In the genomic region with DNA sequence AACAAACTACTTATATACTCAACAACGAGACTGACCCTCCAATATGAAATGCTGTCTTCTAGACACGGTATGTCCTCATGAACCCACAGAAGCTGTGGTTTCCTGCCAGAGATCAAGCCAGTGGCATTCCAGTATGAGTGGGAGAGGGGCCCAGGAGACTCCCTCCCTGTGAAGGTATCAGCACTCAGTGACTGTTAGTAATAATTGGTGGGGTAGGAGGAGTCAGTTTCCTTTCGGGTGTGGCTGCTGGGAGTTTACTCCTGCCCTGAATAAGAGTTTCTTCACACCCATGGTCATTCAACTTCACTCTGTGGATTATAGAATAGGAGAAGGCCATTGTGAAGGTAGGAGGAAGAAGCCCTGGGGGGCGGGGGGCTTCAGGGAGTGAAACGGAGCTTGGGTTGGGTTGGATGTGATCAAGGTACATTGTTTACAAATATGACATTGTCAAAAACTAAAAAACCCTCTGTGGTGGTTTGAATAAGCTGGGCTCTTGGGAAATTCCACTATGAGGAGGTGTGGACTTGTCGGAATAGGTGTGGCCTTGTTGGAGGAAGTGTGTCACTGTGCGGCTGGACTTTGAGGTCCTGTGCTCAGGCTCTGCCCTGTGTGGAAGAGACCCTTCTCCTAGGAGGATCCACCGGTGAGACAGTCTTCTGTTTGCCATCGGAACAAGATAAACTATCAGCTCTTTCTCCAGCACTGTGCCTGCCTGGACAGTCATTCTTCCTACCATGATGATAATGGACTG, we compare ENCODE assay signal across 21 mouse cellular contexts. TPM values are rescaled to one million over a fixed set of nuclear protein-coding genes. Genes with fewer than 3 reads are reported as not detected.
A peak's percentile ranks its signal among the peaks of the same experiment; 100 is the strongest.
DNase-seq lines count a peak whose midpoint lies in the region; ATAC-seq and TF ChIP-seq lines count a peak whose summit lies in the region.
"Had no signal": no experiment of that assay in that cellular context is flagged by ENCODE, and none has a peak within 500 bp of the region (broad histone marks: within the 10 kb centered on the region; RNA-seq: fewer than 3 reads in every experiment).

No protein-coding gene starts in this region.

- WGBS in embryonic facial prominence, embryonic 13.5 days = 90% methylated on average over 9 of the region's 9 CpGs
- 92% methylated on average over 9 of the region's 9 CpGs for WGBS in embryonic facial prominence, embryonic 10.5 days
- 53% methylated on average over 9 of the region's 9 CpGs for WGBS in liver, embryonic 14.5 days (ENCODE audit: insufficient replicate concordance)
- WGBS in liver, postnatal 0 days (ENCODE audit: insufficient replicate concordance) = 65% methylated on average over 9 of the region's 9 CpGs
- WGBS in intestine, postnatal 0 days = 61% methylated on average over 9 of the region's 9 CpGs
- WGBS in small intestine, adult 2 months = 47% methylated on average over 9 of the region's 9 CpGs
- 92% methylated on average over 9 of the region's 9 CpGs for WGBS in forebrain, embryonic 13.5 days

- H3K27me3 ChIP-seq in embryonic facial prominence, embryonic 13.5 days = no peaks in the 10 kb centered on the region
- H3K27me3 ChIP-seq in embryonic facial prominence, embryonic 10.5 days (replicated peaks; ENCODE audit: low read depth, poor library complexity, severe bottlenecking) = no peaks in the 10 kb centered on the region
- H3K27me3 ChIP-seq in liver, embryonic 14.5 days (ENCODE audit: control insufficient read depth, insufficient read depth, low read length) = no peaks in the 10 kb centered on the region
- H3K27me3 ChIP-seq in liver, postnatal 0 days (ENCODE audit: insufficient read depth, low read length) = no peaks in the 10 kb centered on the region
- no peaks in the 10 kb centered on the region for H3K27me3 ChIP-seq in intestine, postnatal 0 days (replicated peaks; ENCODE audit: control insufficient read depth, insufficient read depth, low read length)
- no peaks in the 10 kb centered on the region for H3K27me3 ChIP-seq in small intestine, adult 2 months (ENCODE audit: control insufficient read depth, insufficient read depth, low read length)
- no peaks in the 10 kb centered on the region for H3K27me3 ChIP-seq in forebrain, embryonic 13.5 days
- H3K27me3 ChIP-seq: heart, embryonic 12.5 days; hindbrain, embryonic 13.5 days had no signal

- no peak for TF ChIP-seq CTCF in liver, embryonic 14.5 days (IDR thresholded peaks at IDR 0.05; ENCODE audit: low read depth)
- TF ChIP-seq CTCF in liver, postnatal 0 days (IDR thresholded peaks at IDR 0.05; ENCODE audit: low read depth) = no peak
- TF ChIP-seq CTCF in intestine, postnatal 0 days (IDR thresholded peaks at IDR 0.05; ENCODE audit: low read depth) = no peak
- TF ChIP-seq CTCF in small intestine, adult 2 months (IDR thresholded peaks at IDR 0.05; ENCODE audit: extremely low read depth, insufficient read length, insufficient replicate concordance, low read depth, low read length) = no peak

- ATAC-seq in embryonic facial prominence, embryonic 13.5 days (ENCODE audit: insufficient number of reproducible peaks, insufficient read depth, low FRiP score, low TSS enrichment, low read depth) = 0 out of 2 replicates have a peak, but pooled peaks have one; percentile 52
- peak; percentile 31; the same call in 1 of the 2 replicates for ATAC-seq in liver, embryonic 14.5 days (ENCODE audit: insufficient read depth)
- ATAC-seq in liver, postnatal 0 days = no peak
- ATAC-seq in intestine, postnatal 0 days = peak; percentile 71
- no peak for ATAC-seq in forebrain, embryonic 13.5 days
- ATAC-seq: CD4-positive, CD25-positive, alpha-beta regulatory T cell, adult 4 months; forebrain, embryonic 14.5 days had no signal

- DNase-seq in embryonic facial prominence, embryonic 10.5 days (ENCODE audit: low spot score) = no peak
- DNase-seq in liver, embryonic 14.5 days (ENCODE audit: low read depth in 3 of 3, low spot score in 3 of 3) = no peak
- no peak for DNase-seq in liver, postnatal 0 days
- DNase-seq in adrenal gland, postnatal 14 days = no peak
- DNase-seq: adrenal gland, postnatal 10 days; B cell, adult 2 months; cerebellum, adult 11-12 months; cerebellum, adult 9-10 months; cerebellum, postnatal 25 days; gastrocnemius, adult 2 months; gastrocnemius, postnatal 25 days; heart, adult 18-20 months; heart, postnatal 36 days had no signal

- H3K9me3 ChIP-seq in embryonic facial prominence, embryonic 13.5 days = no peaks in the 10 kb centered on the region
- no peaks in the 10 kb centered on the region for H3K9me3 ChIP-seq in embryonic facial prominence, embryonic 10.5 days
- H3K9me3 ChIP-seq in liver, embryonic 14.5 days (ENCODE audit: control insufficient read depth, low read length) = no peaks in the 10 kb centered on the region
- no peaks in the 10 kb centered on the region for H3K9me3 ChIP-seq in liver, postnatal 0 days (ENCODE audit: low read length)
- no peaks in the 10 kb centered on the region for H3K9me3 ChIP-seq in intestine, postnatal 0 days (ENCODE audit: control insufficient read depth)
- no peaks in the 10 kb centered on the region for H3K9me3 ChIP-seq in forebrain, embryonic 13.5 days (replicated peaks)
- H3K9me3 ChIP-seq: heart, embryonic 12.5 days; hindbrain, embryonic 13.5 days had no signal

- no peaks in the 10 kb centered on the region for H3K36me3 ChIP-seq in embryonic facial prominence, embryonic 13.5 days
- no peaks in the 10 kb centered on the region for H3K36me3 ChIP-seq in embryonic facial prominence, embryonic 10.5 days (replicated peaks)
- H3K36me3 ChIP-seq in liver, embryonic 14.5 days (replicated peaks; ENCODE audit: control insufficient read depth, insufficient read depth, low read depth) = no peaks in the 10 kb centered on the region
- no peaks in the 10 kb centered on the region for H3K36me3 ChIP-seq in liver, postnatal 0 days (replicated peaks; ENCODE audit: insufficient read depth, low read length)
- no peaks in the 10 kb centered on the region for H3K36me3 ChIP-seq in intestine, postnatal 0 days (ENCODE audit: control insufficient read depth, insufficient read depth)
- H3K36me3 ChIP-seq in small intestine, adult 2 months (ENCODE audit: control insufficient read depth, insufficient read depth, low read length) = no peaks in the 10 kb centered on the region
- H3K36me3 ChIP-seq in forebrain, embryonic 13.5 days (ENCODE audit: poor library complexity, severe bottlenecking) = no peaks in the 10 kb centered on the region
- H3K36me3 ChIP-seq: heart, embryonic 12.5 days; hindbrain, embryonic 13.5 days had no signal

- peak; percentile 11; the same call in 1 of the 2 replicates for TF ChIP-seq POLR2A in small intestine, adult 2 months (IDR thresholded peaks at IDR 0.05; ENCODE audit: low read depth, low read length)

- H3K27ac ChIP-seq in embryonic facial prominence, embryonic 13.5 days = no peak overlapping the region
- no peak overlapping the region for H3K27ac ChIP-seq in embryonic facial prominence, embryonic 10.5 days (replicated peaks)
- no peak overlapping the region for H3K27ac ChIP-seq in liver, embryonic 14.5 days
- no peak overlapping the region for H3K27ac ChIP-seq in liver, postnatal 0 days (ENCODE audit: low read depth)
- H3K27ac ChIP-seq in intestine, postnatal 0 days (ENCODE audit: low read depth, low read length) = peak overlapping the region; percentile 55
- peak overlapping the region; percentile 90 for H3K27ac ChIP-seq in small intestine, adult 2 months (ENCODE audit: insufficient read depth, low read depth, low read length)
- no peak overlapping the region for H3K27ac ChIP-seq in forebrain, embryonic 13.5 days
- H3K27ac ChIP-seq: gastrocnemius, adult 2 months; hindbrain, embryonic 13.5 days had no signal

- H3K4me3 ChIP-seq in embryonic facial prominence, embryonic 13.5 days = no peak overlapping the region
- H3K4me3 ChIP-seq in embryonic facial prominence, embryonic 10.5 days = no peak overlapping the region
- H3K4me3 ChIP-seq in liver, embryonic 14.5 days (ENCODE audit: insufficient read depth in 1 of 2, low read depth in 2 of 2, low read length in 2 of 2) = no peak overlapping the region
- no peak overlapping the region for H3K4me3 ChIP-seq in liver, postnatal 0 days (ENCODE audit: low read depth, low read length)
- H3K4me3 ChIP-seq in intestine, postnatal 0 days (ENCODE audit: low read depth, low read length) = no peak overlapping the region
- H3K4me3 ChIP-seq in small intestine, adult 2 months (ENCODE audit: low read depth, low read length) = no peak overlapping the region; the same call in 1 of the 2 replicates
- H3K4me3 ChIP-seq in forebrain, embryonic 13.5 days = no peak overlapping the region
- H3K4me3 ChIP-seq: gastrocnemius, adult 2 months; heart, embryonic 12.5 days; hindbrain, embryonic 13.5 days had no signal

- TF ChIP-seq EP300 in liver, embryonic 14.5 days (IDR thresholded peaks at IDR 0.05; ENCODE audit: low read depth) = no peak
- TF ChIP-seq EP300 in liver, postnatal 0 days (IDR thresholded peaks at IDR 0.05; ENCODE audit: low read depth) = no peak

- no peak overlapping the region for H3K4me2 ChIP-seq in embryonic facial prominence, embryonic 13.5 days
- H3K4me2 ChIP-seq in liver, embryonic 14.5 days (ENCODE audit: low read depth) = no peak overlapping the region
- H3K4me2 ChIP-seq in liver, postnatal 0 days (ENCODE audit: low read depth, low read length) = no peak overlapping the region
- 0 out of 2 replicates have a peak overlapping the region, but pooled peaks have one; percentile 9 for H3K4me2 ChIP-seq in intestine, postnatal 0 days (replicated peaks; ENCODE audit: low read depth)
- no peak overlapping the region for H3K4me2 ChIP-seq in forebrain, embryonic 13.5 days
- H3K4me2 ChIP-seq: heart, embryonic 12.5 days; hindbrain, embryonic 13.5 days had no signal

- H3K4me1 ChIP-seq in embryonic facial prominence, embryonic 13.5 days = no peaks in the 10 kb centered on the region
- no peaks in the 10 kb centered on the region for H3K4me1 ChIP-seq in embryonic facial prominence, embryonic 10.5 days
- H3K4me1 ChIP-seq in liver, embryonic 14.5 days (replicated peaks; ENCODE audit: control insufficient read depth in 2 of 2, insufficient read depth in 2 of 2, low read length in 1 of 2) = peaks cover 0 to 6% of the 10 kb centered on the region in 2 experiments; a peak in 1 of 4 replicates
- H3K4me1 ChIP-seq in liver, postnatal 0 days (ENCODE audit: insufficient read depth) = 0 out of 2 replicates have a peak, but pooled peaks cover 9% of the 10 kb centered on the region
- H3K4me1 ChIP-seq in intestine, postnatal 0 days (replicated peaks; ENCODE audit: control insufficient read depth, insufficient read depth, low read length) = peaks cover 22% of the 10 kb centered on the region
- peaks cover 22% of the 10 kb centered on the region; the same call in 1 of the 2 replicates for H3K4me1 ChIP-seq in small intestine, adult 2 months (ENCODE audit: control insufficient read depth, insufficient read depth, insufficient read length, low read length)
- no peaks in the 10 kb centered on the region for H3K4me1 ChIP-seq in forebrain, embryonic 13.5 days
- H3K4me1 ChIP-seq: hindbrain, embryonic 13.5 days had no signal

- H3K9ac ChIP-seq in embryonic facial prominence, embryonic 13.5 days = no peak overlapping the region
- H3K9ac ChIP-seq in liver, embryonic 14.5 days (replicated peaks) = no peak overlapping the region
- no peak overlapping the region for H3K9ac ChIP-seq in liver, postnatal 0 days (replicated peaks)
- H3K9ac ChIP-seq in intestine, postnatal 0 days (ENCODE audit: low read depth, low read length) = no peak overlapping the region
- no peak overlapping the region for H3K9ac ChIP-seq in forebrain, embryonic 13.5 days
- H3K9ac ChIP-seq: heart, embryonic 12.5 days; hindbrain, embryonic 13.5 days had no signal

RNA-seq across cellular contexts. Expression of a gene that starts 15.5 kb away (rescaled TPM):
- polyA plus RNA-seq in embryonic facial prominence, embryonic 13.5 days (2015; fragmentation: Nextera tagmentation; extraction: Ambion mirVana) = 377 and 395 TPM in 2 replicates
- 331 and 339 TPM in 2 replicates for polyA plus RNA-seq in embryonic facial prominence, embryonic 10.5 days (2016; fragmentation: Nextera tagmentation; extraction: Ambion mirVana)
- polyA plus RNA-seq in liver, embryonic 14.5 days (2012; rRNA removed) = 19.5 and 33.1 TPM in 2 replicates
- polyA plus RNA-seq in liver, embryonic 14.5 days (2014; fragmentation: Nextera tagmentation; extraction: Ambion mirVana) = 123 and 129 TPM in 2 replicates
- 155 and 160 TPM in 2 replicates for polyA plus RNA-seq in liver, postnatal 0 days (2015; fragmentation: Nextera tagmentation; extraction: Ambion mirVana)
- polyA plus RNA-seq in intestine, postnatal 0 days (2015; fragmentation: Nextera tagmentation; extraction: Ambion mirVana) = 801 and 835 TPM in 2 replicates
- 28.5 and 69.3 TPM in 2 replicates for polyA plus RNA-seq in small intestine, adult 2 months (2012; rRNA removed)
- polyA plus RNA-seq in forebrain, embryonic 13.5 days (2015; fragmentation: Nextera tagmentation; extraction: Ambion mirVana) = 406 and 414 TPM in 2 replicates
- 194 and 201 TPM in 2 replicates for total RNA-seq in adrenal gland, postnatal 14 days (2021)

RNA-seq across cellular contexts. Expression of a gene that starts 36.7 kb away (rescaled TPM):
- 2.8 and 3.5 TPM in 2 replicates for polyA plus RNA-seq in embryonic facial prominence, embryonic 13.5 days (2015; fragmentation: Nextera tagmentation; extraction: Ambion mirVana)
- 0.60 and 1.2 TPM in 2 replicates for polyA plus RNA-seq in embryonic facial prominence, embryonic 10.5 days (2016; fragmentation: Nextera tagmentation; extraction: Ambion mirVana)
- polyA plus RNA-seq in liver, embryonic 14.5 days (2012; rRNA removed) = 0.09 and 0.13 TPM in 2 replicates
- 0.08 and 0.22 TPM in 2 replicates for polyA plus RNA-seq in liver, embryonic 14.5 days (2014; fragmentation: Nextera tagmentation; extraction: Ambion mirVana)
- polyA plus RNA-seq in liver, postnatal 0 days (2015; fragmentation: Nextera tagmentation; extraction: Ambion mirVana) = 0.12 and 0.17 TPM in 2 replicates
- polyA plus RNA-seq in intestine, postnatal 0 days (2015; fragmentation: Nextera tagmentation; extraction: Ambion mirVana) = 4.5 and 5.3 TPM in 2 replicates
- 1.0 and 3.9 TPM in 2 replicates for polyA plus RNA-seq in small intestine, adult 2 months (2012; rRNA removed)
- polyA plus RNA-seq in forebrain, embryonic 13.5 days (2015; fragmentation: Nextera tagmentation; extraction: Ambion mirVana) = 0.53 and 0.57 TPM in 2 replicates
- total RNA-seq in adrenal gland, postnatal 14 days (2021) = 0.74 and 0.94 TPM in 2 replicates
- polyA plus RNA-seq: CD4-positive, CD25-positive, alpha-beta regulatory T cell, adult 4 months had no signal

Comparison
In these comparisons a context has a peak if more than half of its experiments do, and no peak if none do; other contexts are left out.
1. ATAC-seq: peak in embryonic facial prominence, embryonic 13.5 days (single experiment), liver, embryonic 14.5 days (single experiment) and intestine, postnatal 0 days (single experiment); none in liver, postnatal 0 days (single experiment) and forebrain, embryonic 13.5 days (single experiment).
2. H3K27ac ChIP-seq: peak in intestine, postnatal 0 days (single experiment) and small intestine, adult 2 months (single experiment); none in embryonic facial prominence, embryonic 13.5 days (single experiment), embryonic facial prominence, embryonic 10.5 days (single experiment), liver, embryonic 14.5 days (single experiment), liver, postnatal 0 days (single experiment) and forebrain, embryonic 13.5 days (single experiment).